Mouse (Mus musculus): ENCODE results near the gene Mrps24. TPM values are rescaled to one million over a fixed set of nuclear protein-coding genes. Genes with fewer than 3 reads are reported as not detected.

Gene Mrps24
- 164 and 170 TPM in 2 replicates for polyA plus RNA-seq (2015; fragmentation: Nextera tagmentation; extraction: Ambion mirVana)

DNA sequence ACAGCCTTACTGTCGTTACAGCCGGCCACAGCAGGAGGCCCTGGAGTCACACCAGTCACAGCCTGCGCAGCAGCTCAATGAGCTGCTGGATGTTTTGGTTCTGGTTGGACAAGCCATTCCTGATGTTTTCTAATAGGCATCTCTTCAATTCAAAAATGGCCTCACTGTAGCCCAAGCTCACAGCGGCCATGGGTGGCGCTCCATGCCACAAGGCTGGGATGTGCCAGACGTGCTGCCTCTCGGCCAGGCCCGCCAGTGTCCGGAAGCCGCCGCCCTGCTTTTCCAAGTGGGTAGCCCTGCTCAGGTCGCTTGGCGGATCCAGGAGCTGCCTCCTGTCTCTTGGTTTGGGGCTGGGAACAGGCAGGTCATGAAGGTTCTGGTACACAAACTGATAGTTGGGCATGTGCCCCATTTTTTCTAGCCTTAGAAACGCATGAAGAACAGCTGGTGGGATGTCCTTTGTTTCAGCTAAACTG is at the start of gene Mrps24:
Mrps24 (minus strand) TSS at position 51 of the 476 bp plus-strand sequence.
- no peak within 1 kb of the TSS for H3K4me2 ChIP-seq
- no peaks in the 10 kb centered on the region for H3K9me3 ChIP-seq
- no peaks in the 10 kb centered on the region for H3K27me3 ChIP-seq
- peaks cover 65% of the 10 kb centered on the region for H3K36me3 ChIP-seq
- H3K9ac ChIP-seq = no peak within 1 kb of the TSS
- no peak for ATAC-seq (ENCODE audit: insufficient number of reproducible peaks, low FRiP score, low TSS enrichment, low read depth)
- peaks cover 2% of the 10 kb centered on the region; the same call in 1 of the 2 replicates for H3K4me1 ChIP-seq
- 84% methylated on average over 14 of the region's 14 CpGs for WGBS
- no peak within 1 kb of the TSS for H3K4me3 ChIP-seq
- no peak within 1 kb of the TSS for H3K27ac ChIP-seq

GRCm38 (mm10) chr11:5762633-5762982 is 47.1 kb upstream of the Mrps24 start:
- H3K9me3 ChIP-seq = no peaks in the 10 kb centered on the region
- H3K4me3 ChIP-seq = peak overlapping the region; percentile 77
- 13% methylated on average over 6 of the region's 6 CpGs for WGBS
- no peaks in the 10 kb centered on the region for H3K27me3 ChIP-seq
- peaks cover 6% of the 10 kb centered on the region; the same call in 1 of the 2 replicates for H3K4me1 ChIP-seq
- peak overlapping the region; percentile 98 for H3K27ac ChIP-seq
- H3K9ac ChIP-seq = no peak overlapping the region
- peak overlapping the region; percentile 59 for H3K4me2 ChIP-seq
- peaks cover 7% of the 10 kb centered on the region; the same call in 1 of the 2 replicates for H3K36me3 ChIP-seq
- ATAC-seq (ENCODE audit: insufficient number of reproducible peaks, low FRiP score, low TSS enrichment, low read depth) = no peak

- peak; percentile 98 for ATAC-seq (ENCODE audit: insufficient number of reproducible peaks, low FRiP score, low TSS enrichment, low read depth)
- Histone ChIP-seq H3K4me2 (peak within 1 kb of the TSS; percentile 59), H3K36me3 (peaks cover 12% of the 10 kb centered on the region; the same call in 1 of the 2 replicates), H3K4me3 (peak within 1 kb of the TSS; percentile 77), H3K27me3 (no peaks in the 10 kb centered on the region), H3K9me3 (no peaks in the 10 kb centered on the region), H3K9ac (peak within 1 kb of the TSS; percentile 78), H3K27ac (peak within 1 kb of the TSS; percentile 98), H3K4me1 (peaks cover 6% of the 10 kb centered on the region; the same call in 1 of the 2 replicates)
- under 1% methylated on average over 68 of the region's 68 CpGs for WGBS
These were observed 46.5 kb upstream of the Mrps24 start, which contains the start of gene Urgcp for GRCm38 (mm10) chr11:5761820-5762632. TSS of gene Urgcp (minus strand) at chr11:5762376.

DNA sequence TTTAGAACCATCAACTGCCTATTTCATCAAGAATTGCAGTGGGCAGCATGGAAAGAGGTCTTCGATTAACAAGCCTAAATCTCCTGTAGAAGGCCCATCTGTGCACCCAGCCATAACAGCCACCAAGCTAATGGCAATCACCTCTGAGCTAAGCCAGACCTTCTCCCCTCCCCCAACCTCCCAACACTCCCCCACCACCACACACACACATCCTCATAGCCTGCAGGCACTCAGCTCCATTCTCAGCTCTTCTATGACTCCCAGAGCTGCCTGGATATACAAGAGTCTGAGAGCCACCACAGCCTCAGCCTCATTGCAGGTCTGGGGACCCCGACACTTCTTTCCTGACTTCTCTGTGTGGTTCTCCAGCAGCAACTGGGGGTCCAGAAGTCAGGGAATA is 38.3 kb upstream of the Mrps24 start:
- Histone ChIP-seq H3K27ac (no peak overlapping the region), H3K36me3 (peaks cover 19% of the 10 kb centered on the region), H3K4me1 (no peaks in the 10 kb centered on the region), H3K9me3 (no peaks in the 10 kb centered on the region), H3K4me3 (no peak overlapping the region), H3K27me3 (no peaks in the 10 kb centered on the region), H3K9ac (no peak overlapping the region), H3K4me2 (no peak overlapping the region)
- no peak for ATAC-seq (ENCODE audit: insufficient number of reproducible peaks, low FRiP score, low TSS enrichment, low read depth)
- WGBS = 77% methylated on average over 2 of the region's 2 CpGs

GRCm38 (mm10) chr11:5744951-5745350 is 29.5 kb upstream of the Mrps24 start:
- H3K9ac ChIP-seq = no peak overlapping the region
- 77% methylated on average over 2 of the region's 2 CpGs for WGBS
- peaks cover 5% of the 10 kb centered on the region for H3K4me1 ChIP-seq
- H3K27ac ChIP-seq = no peak overlapping the region
- no peaks in the 10 kb centered on the region for H3K9me3 ChIP-seq
- H3K4me2 ChIP-seq = no peak overlapping the region
- no peak for ATAC-seq (ENCODE audit: insufficient number of reproducible peaks, low FRiP score, low TSS enrichment, low read depth)
- no peak overlapping the region for H3K4me3 ChIP-seq
- no peaks in the 10 kb centered on the region for H3K36me3 ChIP-seq
- no peaks in the 10 kb centered on the region for H3K27me3 ChIP-seq

DNA sequence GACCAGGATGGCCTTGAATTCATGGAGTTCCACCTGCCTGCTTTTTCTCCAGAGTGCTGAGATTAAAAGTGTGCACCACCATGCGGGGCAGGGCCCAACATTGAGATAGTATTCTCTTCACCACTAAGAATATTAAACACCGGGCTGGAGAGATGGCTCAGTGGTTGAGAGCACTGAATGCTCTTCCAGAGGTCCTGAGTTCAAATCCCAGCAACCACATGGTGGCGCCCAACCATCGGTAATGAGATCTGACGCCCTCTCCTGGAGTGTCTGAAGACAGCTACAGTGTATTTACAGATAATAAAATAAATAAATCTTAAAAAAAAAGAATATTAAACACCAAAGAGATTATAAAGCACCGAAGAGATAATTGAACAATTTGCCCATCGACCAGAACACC is 26.6 kb upstream of the Mrps24 start:
- Histone ChIP-seq H3K4me1 (peaks cover 13% of the 10 kb centered on the region), H3K4me2 (no peak overlapping the region), H3K4me3 (no peak overlapping the region), H3K9me3 (no peaks in the 10 kb centered on the region), H3K27me3 (no peaks in the 10 kb centered on the region), H3K9ac (no peak overlapping the region), H3K27ac (no peak overlapping the region), H3K36me3 (no peaks in the 10 kb centered on the region)
- 78% methylated on average over 7 of the region's 7 CpGs for WGBS
- ATAC-seq (ENCODE audit: insufficient number of reproducible peaks, low FRiP score, low TSS enrichment, low read depth) = no peak

DNA sequence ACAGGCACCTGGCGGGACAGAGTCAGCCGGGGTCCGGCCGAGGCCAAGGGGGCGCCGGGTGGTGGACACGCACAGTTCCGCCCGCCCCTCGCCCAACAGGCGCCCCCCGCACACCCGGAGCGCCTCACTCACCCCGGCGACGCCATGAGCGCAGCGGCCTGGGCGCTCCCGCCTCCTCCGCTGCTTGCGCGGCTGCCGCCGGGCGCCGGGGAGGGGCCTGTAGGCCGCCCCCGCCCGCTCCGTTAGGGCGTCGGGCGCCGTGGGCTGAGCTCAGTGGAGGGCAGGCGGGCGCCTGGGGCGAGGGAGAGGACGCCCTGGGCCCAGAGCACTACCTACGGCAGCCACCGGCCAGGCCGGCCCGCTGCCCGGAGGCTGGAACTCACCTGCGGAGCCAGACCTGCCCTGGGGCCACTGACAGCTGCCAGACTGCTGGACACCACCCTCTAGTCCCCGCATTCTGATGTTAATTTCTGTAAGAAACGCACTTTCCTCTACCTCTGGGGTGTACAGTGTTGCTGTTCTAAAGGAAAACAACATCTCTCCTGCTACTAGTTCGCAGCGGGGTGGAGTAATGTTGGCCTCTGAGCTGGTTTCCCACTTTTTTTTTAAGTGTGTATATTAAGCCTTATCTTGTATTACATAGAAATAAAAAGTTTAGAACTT is 25.6 kb upstream of the Mrps24 start:
- peak overlapping the region; percentile 91 for H3K27ac ChIP-seq
- peak overlapping the region; percentile 53 for H3K4me2 ChIP-seq
- H3K9me3 ChIP-seq = no peaks in the 10 kb centered on the region
- peak; percentile 93 for ATAC-seq (ENCODE audit: insufficient number of reproducible peaks, low FRiP score, low TSS enrichment, low read depth)
- peaks cover 13% of the 10 kb centered on the region for H3K4me1 ChIP-seq
- H3K9ac ChIP-seq = peak overlapping the region; percentile 96
- WGBS = under 1% methylated on average over 45 of the region's 50 CpGs
- H3K36me3 ChIP-seq = no peaks in the 10 kb centered on the region
- no peaks in the 10 kb centered on the region for H3K27me3 ChIP-seq
- peak overlapping the region; percentile 92 for H3K4me3 ChIP-seq

DNA sequence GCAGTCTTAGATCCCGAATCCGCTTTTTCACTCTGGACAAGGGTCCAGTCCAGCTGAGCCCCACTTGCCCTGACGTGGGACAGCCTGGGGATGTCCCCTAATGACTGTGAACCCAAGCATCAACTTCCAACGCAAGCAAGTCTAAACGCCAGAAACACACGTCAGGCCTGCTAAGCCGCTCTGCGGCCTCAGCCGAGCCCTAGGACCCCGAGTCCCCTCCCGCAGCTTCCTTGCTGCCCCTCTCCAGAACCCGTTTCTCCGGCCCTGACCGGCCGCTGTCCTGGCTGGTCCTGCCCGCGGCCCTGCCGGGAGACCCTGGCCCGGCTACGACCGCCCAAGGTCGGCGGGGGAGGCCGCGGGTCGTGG is 25.1 kb upstream of the Mrps24 start:
- WGBS = 1% methylated on average over 26 of the region's 26 CpGs

DNA sequence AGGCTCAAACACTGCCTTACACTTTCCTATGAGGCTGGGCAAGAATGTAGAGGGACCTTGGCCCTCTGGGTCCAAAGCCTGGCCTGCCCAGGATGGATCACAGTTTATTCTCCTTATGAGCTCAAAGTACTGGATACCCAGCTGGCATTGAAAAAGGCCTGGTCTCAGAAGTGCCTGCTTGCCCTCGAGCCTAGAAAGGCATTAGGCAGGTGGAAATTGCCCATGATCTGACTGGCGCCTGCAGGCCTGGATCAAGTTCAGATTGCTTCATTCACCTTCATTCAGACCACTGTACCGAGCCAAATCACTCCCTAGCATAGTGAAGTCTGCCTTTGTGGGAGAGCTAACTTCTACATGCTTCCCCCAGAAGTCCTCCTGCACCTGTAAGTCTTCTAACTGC is 24.4 kb upstream of the Mrps24 start:
- H3K4me2 ChIP-seq = peak overlapping the region; percentile 53; the same call in 1 of the 2 replicates
- H3K9me3 ChIP-seq = no peaks in the 10 kb centered on the region
- H3K9ac ChIP-seq = no peak overlapping the region
- no peak for ATAC-seq (ENCODE audit: insufficient number of reproducible peaks, low FRiP score, low TSS enrichment, low read depth)
- H3K4me1 ChIP-seq = peaks cover 14% of the 10 kb centered on the region
- H3K27me3 ChIP-seq = no peaks in the 10 kb centered on the region
- 57% methylated on average over 3 of the region's 3 CpGs for WGBS
- no peak overlapping the region for H3K27ac ChIP-seq
- H3K36me3 ChIP-seq = no peaks in the 10 kb centered on the region
- H3K4me3 ChIP-seq = peak overlapping the region; percentile 92

More for the DNA sequence above, 25.1 kb upstream of the Mrps24 start:
- Histone ChIP-seq H3K9me3 (no peaks in the 10 kb centered on the region), H3K9ac (peak overlapping the region; percentile 96), H3K27me3 (no peaks in the 10 kb centered on the region), H3K27ac (peak overlapping the region; percentile 91), H3K4me3 (peak overlapping the region; percentile 92), H3K4me2 (peak overlapping the region; percentile 53), H3K36me3 (no peaks in the 10 kb centered on the region), H3K4me1 (peaks cover 13% of the 10 kb centered on the region)
- ATAC-seq (ENCODE audit: insufficient number of reproducible peaks, low FRiP score, low TSS enrichment, low read depth) = peak; percentile 45; the same call in 1 of the 2 replicates

DNA sequence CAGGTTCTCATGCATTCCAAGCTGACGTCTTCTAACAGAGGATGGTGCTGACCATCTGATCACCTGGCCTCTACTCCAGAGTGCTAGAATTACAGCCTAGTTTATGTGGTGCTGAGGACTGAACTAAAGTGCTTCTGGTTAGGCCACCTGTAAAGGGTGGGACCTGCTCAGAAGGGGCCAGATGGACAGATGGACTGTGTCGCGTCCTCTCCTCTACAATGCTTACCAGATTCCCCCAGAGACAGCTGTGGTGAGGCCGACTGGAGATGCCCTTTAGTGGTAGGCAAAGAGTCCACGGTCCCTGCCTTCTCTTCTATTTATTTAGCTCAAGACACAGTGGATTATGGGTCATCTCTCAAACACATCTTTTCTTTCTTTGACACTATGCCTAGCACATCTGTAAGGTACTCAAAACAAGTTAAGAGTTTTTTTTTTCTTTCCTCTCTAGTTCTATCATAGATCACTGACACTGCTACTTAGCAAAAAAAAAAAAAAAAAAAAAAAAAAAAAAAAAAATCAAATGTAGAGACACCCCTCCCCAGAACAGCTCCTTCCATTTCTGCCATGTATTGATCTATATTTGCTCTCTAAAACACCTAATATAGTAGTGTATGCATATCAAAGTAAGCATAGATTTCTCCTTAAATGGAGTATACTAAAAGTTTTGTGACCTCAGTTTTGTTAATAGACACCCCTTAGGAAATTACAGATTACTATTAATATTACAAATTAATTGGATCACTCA is 23.6 kb upstream of the Mrps24 start:
- H3K36me3 ChIP-seq = no peaks in the 10 kb centered on the region
- no peaks in the 10 kb centered on the region for H3K9me3 ChIP-seq
- H3K4me1 ChIP-seq = peaks cover 19% of the 10 kb centered on the region
- no peak overlapping the region for H3K9ac ChIP-seq
- no peaks in the 10 kb centered on the region for H3K27me3 ChIP-seq
- no peak overlapping the region for H3K4me2 ChIP-seq
- no peak overlapping the region for H3K27ac ChIP-seq
- no peak overlapping the region for H3K4me3 ChIP-seq
- no peak for ATAC-seq (ENCODE audit: insufficient number of reproducible peaks, low FRiP score, low TSS enrichment, low read depth)
- 75% methylated on average over 5 of the region's 5 CpGs for WGBS

- Histone ChIP-seq H3K27me3 (no peaks in the 10 kb centered on the region), H3K4me1 (peaks cover 31% of the 10 kb centered on the region), H3K4me2 (no peak overlapping the region), H3K27ac (no peak overlapping the region), H3K4me3 (no peak overlapping the region), H3K9ac (no peak overlapping the region), H3K9me3 (no peaks in the 10 kb centered on the region), H3K36me3 (peaks cover 2% of the 10 kb centered on the region; the same call in 1 of the 2 replicates)
- ATAC-seq (ENCODE audit: insufficient number of reproducible peaks, low FRiP score, low TSS enrichment, low read depth) = no peak
- 85% methylated on average over 5 of the region's 5 CpGs for WGBS
These were observed 21.7 kb upstream of the Mrps24 start for GRCm38 (mm10) chr11:5737137-5737536.
